Mouse (Mus musculus) G1E (cell line): ENCODE measurements around the gene Plcb1.

Experiments
- CTCF ChIP-seq: IDR thresholded peaks from 2 replicates; pipeline ENCODE4 v1.5.1; 2012; ENCODE audit warnings: low read depth, low read length, inconsistent platforms, mixed read lengths
- GATA2 ChIP-seq: IDR thresholded peaks from 2 replicates; pipeline ENCODE4 v1.6.1; 2012; ENCODE audit warnings: low read depth, low read length, inconsistent platforms, borderline replicate concordance

DNA sequence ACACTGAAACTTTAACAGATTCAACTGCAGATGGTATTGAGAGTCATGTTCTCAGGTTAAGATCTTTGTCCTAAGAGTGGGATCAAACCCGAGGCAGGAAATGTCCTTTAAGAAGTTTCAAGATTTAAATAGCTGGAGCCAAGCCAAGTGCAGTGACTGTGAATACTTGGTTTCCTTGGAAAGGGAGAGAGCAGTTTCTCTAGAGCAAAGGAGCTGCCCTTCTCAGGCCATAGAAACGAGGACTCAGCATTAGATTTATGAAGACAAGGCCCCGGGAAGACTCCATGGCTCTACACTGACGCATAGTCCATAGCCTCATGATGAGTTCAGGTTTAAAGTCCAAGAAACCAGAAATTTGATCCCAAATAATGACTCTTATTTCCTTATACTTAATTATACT is 457.9 kb downstream of the Plcb1 start:
- TF ChIP-seq GATA2, result no peak
- no peak for TF ChIP-seq CTCF
